Mouse (Mus musculus): ENCODE measurements around the gene Abcb6. TPM values are rescaled to one million over a fixed set of nuclear protein-coding genes. Genes with fewer than 3 reads are reported as not detected.

The Abcb6 gene
- polyA plus RNA-seq, 1 experiment from 2014 or later = 36.8 TPM

DNA sequence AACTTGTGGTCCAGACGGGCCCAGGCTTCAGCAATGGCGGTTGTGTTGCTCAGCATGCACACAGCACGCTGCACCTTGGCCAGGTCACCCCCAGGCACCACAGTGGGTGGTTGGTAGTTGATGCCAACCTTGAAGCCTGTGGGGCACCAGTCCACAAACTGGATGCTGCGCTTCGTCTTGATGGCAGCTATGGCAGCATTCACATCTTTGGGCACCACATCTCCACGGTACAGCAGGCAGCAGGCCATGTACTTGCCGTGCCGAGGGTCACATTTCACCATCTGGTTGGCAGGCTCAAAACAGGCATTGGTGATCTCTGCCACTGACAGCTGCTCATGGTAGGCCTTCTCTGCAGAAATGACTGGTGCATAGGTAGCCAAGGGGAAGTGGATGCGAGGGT, 35.6 kb upstream of the Abcb6 start:
- no peak for DNase-seq (ENCODE audit: low spot score)
- no peak overlapping the region for H3K4me3 ChIP-seq (replicated peaks; ENCODE audit: low read depth, low read length)
- no peak overlapping the region for H3K9ac ChIP-seq (ENCODE audit: low read depth, low read length)
- H3K4me1 ChIP-seq (replicated peaks; ENCODE audit: insufficient read depth, low read length) = peaks cover 18% of the 10 kb centered on the region
- H3K27me3 ChIP-seq (ENCODE audit: insufficient read depth, low read length) = peaks cover 10% of the 10 kb centered on the region; the same call in 1 of the 2 replicates
- no peak for ATAC-seq (replicated peaks; ENCODE audit: low FRiP score, low read depth)
- peak overlapping the region; percentile 18 for H3K4me2 ChIP-seq (ENCODE audit: low read length)
- H3K36me3 ChIP-seq (ENCODE audit: insufficient read depth, low read length) = peaks cover 28% of the 10 kb centered on the region
- H3K27ac ChIP-seq = peak overlapping the region; percentile 85
- 85% methylated on average over 9 of the region's 9 CpGs for WGBS
- no peaks in the 10 kb centered on the region for H3K9me3 ChIP-seq (replicated peaks; ENCODE audit: low read length)
- no peak for TF ChIP-seq CTCF (IDR thresholded peaks at IDR 0.05; ENCODE audit: low read depth)

- no peaks in the 10 kb centered on the region for H3K9me3 ChIP-seq (replicated peaks; ENCODE audit: low read length)
- peaks cover 10% of the 10 kb centered on the region; the same call in 1 of the 2 replicates for H3K27me3 ChIP-seq (ENCODE audit: insufficient read depth, low read length)
- H3K9ac ChIP-seq (ENCODE audit: low read depth, low read length) = no peak overlapping the region
- peaks cover 28% of the 10 kb centered on the region for H3K36me3 ChIP-seq (ENCODE audit: insufficient read depth, low read length)
- peak overlapping the region; percentile 0; the same call in 1 of the 2 replicates for H3K4me2 ChIP-seq (ENCODE audit: low read length)
- peaks cover 19% of the 10 kb centered on the region for H3K4me1 ChIP-seq (replicated peaks; ENCODE audit: insufficient read depth, low read length)
- ATAC-seq (replicated peaks; ENCODE audit: low FRiP score, low read depth) (no peak), DNase-seq (ENCODE audit: low spot score) (no peak)
- H3K27ac ChIP-seq = peak overlapping the region; percentile 85
- no peak overlapping the region for H3K4me3 ChIP-seq (replicated peaks; ENCODE audit: low read depth, low read length)
- TF ChIP-seq CTCF (IDR thresholded peaks at IDR 0.05; ENCODE audit: low read depth) = no peak
- 61% methylated on average over 5 of the region's 5 CpGs for WGBS
These were observed 34.7 kb upstream of the Abcb6 start for GRCm38 (mm10) chr1:75214886-75215285.

DNA sequence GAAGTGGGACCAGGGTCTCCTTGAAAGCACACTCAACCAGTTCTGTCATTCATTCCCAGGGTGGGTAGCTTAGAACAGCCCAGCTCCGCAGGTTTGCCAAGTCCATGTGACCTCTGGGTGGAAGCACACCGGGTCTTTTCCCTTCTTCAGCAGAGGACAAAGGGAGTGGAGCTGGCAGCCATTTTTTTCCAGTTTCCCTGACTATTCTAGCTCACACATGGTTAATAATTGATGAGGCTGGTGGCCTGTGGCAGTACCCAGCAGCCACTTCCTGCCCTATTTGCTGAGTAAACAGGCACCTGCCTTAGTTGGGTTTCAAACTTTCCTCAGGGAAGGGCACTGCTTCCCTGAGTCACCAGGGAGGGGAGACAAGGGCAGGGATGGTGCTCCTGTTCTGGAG, 34.2 kb upstream of the Abcb6 start:
- no peak overlapping the region for H3K4me3 ChIP-seq (replicated peaks; ENCODE audit: low read depth, low read length)
- H3K27me3 ChIP-seq (ENCODE audit: insufficient read depth, low read length) = 0 out of 2 replicates have a peak, but pooled peaks cover 6% of the 10 kb centered on the region
- H3K36me3 ChIP-seq (ENCODE audit: insufficient read depth, low read length) = peaks cover 28% of the 10 kb centered on the region
- peak; percentile 81 for ATAC-seq (replicated peaks; ENCODE audit: low FRiP score, low read depth)
- peaks cover 20% of the 10 kb centered on the region for H3K4me1 ChIP-seq (replicated peaks; ENCODE audit: insufficient read depth, low read length)
- 55% methylated on average over 2 of the region's 2 CpGs for WGBS
- H3K4me2 ChIP-seq (ENCODE audit: low read length) = peak overlapping the region; percentile 0; the same call in 1 of the 2 replicates
- no peak overlapping the region for H3K9ac ChIP-seq (ENCODE audit: low read depth, low read length)
- H3K27ac ChIP-seq = peak overlapping the region; percentile 85
- H3K9me3 ChIP-seq (replicated peaks; ENCODE audit: low read length) = no peaks in the 10 kb centered on the region
- no peak for TF ChIP-seq CTCF (IDR thresholded peaks at IDR 0.05; ENCODE audit: low read depth)
- DNase-seq (ENCODE audit: low spot score) = peak; percentile 68

GRCm38 (mm10) chr1:75213096-75213495, 32.9 kb upstream of the Abcb6 start:
- Histone ChIP-seq H3K4me1 (replicated peaks; ENCODE audit: insufficient read depth, low read length) (peaks cover 15% of the 10 kb centered on the region), H3K36me3 (ENCODE audit: insufficient read depth, low read length) (peaks cover 28% of the 10 kb centered on the region), H3K4me2 (ENCODE audit: low read length) (no peak overlapping the region), H3K4me3 (replicated peaks; ENCODE audit: low read depth, low read length) (no peak overlapping the region), H3K27me3 (ENCODE audit: insufficient read depth, low read length) (no peaks in the 10 kb centered on the region), H3K9ac (ENCODE audit: low read depth, low read length) (no peak overlapping the region), H3K9me3 (replicated peaks; ENCODE audit: low read length) (no peaks in the 10 kb centered on the region), H3K27ac (peak overlapping the region; percentile 85; the same call in 1 of the 2 replicates)
- ATAC-seq (replicated peaks; ENCODE audit: low FRiP score, low read depth) = no peak
- 85% methylated on average over 7 of the region's 7 CpGs for WGBS
- no peak for DNase-seq (ENCODE audit: low spot score)
- TF ChIP-seq CTCF (IDR thresholded peaks at IDR 0.05; ENCODE audit: low read depth) = no peak

DNA sequence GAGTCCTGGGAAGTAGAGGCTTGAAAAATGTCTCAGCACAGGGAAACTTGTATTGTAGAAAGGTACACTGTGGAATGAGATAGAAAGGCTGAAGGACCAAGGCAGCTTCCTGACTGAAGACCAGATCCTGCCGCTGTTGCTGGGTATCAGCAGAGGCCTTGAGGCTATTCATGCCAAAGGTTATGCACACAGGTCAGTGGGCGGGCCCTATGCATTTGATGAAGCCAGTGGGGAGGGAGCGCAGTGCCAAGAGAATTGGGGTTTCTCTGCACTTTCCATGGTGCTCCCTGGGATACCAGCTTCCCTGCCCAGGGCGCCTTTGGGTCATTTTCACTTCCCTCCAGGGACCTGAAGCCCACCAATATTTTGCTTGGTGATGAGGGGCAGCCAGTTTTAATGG, 32.4 kb upstream of the Abcb6 start:
- DNase-seq (ENCODE audit: low spot score) (no peak), ATAC-seq (replicated peaks; ENCODE audit: low FRiP score, low read depth) (no peak)

DNA sequence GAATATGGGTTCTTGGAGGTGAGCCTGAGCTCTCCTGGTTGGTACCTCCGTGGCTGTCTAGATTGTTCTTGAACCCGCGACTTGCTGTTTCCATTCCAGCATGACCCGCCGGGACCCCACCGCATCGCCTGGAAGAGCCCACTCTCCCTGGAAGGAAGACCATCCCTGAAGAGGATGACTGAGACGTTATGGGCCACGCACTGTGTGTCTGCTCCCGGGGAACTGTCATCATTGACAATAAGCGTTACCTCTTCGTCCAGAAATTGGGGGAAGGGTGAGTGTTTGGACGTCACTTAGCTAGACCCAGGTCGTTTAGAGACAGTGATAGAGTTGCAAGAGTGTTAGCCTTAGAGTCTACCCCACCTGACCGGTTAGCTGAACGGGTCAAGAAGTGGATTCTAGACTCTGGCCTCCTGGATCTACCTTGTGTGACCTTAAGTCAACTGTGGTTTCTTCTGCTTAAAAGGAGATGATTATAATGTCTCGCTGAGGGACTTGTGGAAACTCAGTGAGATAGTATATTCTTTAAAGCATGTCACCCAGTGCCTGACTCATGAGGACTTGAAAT, 31.0 kb upstream of the Abcb6 start:
- Histone ChIP-seq H3K36me3 (ENCODE audit: insufficient read depth, low read length) (peaks cover 28% of the 10 kb centered on the region), H3K27ac (peak overlapping the region; percentile 65; the same call in 1 of the 2 replicates), H3K9me3 (replicated peaks; ENCODE audit: low read length) (no peaks in the 10 kb centered on the region), H3K4me1 (replicated peaks; ENCODE audit: insufficient read depth, low read length) (peaks cover 15% of the 10 kb centered on the region), H3K9ac (ENCODE audit: low read depth, low read length) (peak overlapping the region; percentile 87), H3K4me2 (ENCODE audit: low read length) (peak overlapping the region; percentile 92), H3K27me3 (ENCODE audit: insufficient read depth, low read length) (no peaks in the 10 kb centered on the region), H3K4me3 (replicated peaks; ENCODE audit: low read depth, low read length) (peak overlapping the region; percentile 71)
- ATAC-seq (replicated peaks; ENCODE audit: low FRiP score, low read depth) (no peak), DNase-seq (ENCODE audit: low spot score) (no peak)
- TF ChIP-seq CTCF (IDR thresholded peaks at IDR 0.05; ENCODE audit: low read depth) = no peak
- 12% methylated on average over 17 of the region's 17 CpGs for WGBS

More for the DNA sequence above, 32.4 kb upstream of the Abcb6 start:
- no peak overlapping the region for H3K4me3 ChIP-seq (replicated peaks; ENCODE audit: low read depth, low read length)
- H3K4me1 ChIP-seq (replicated peaks; ENCODE audit: insufficient read depth, low read length) = peaks cover 15% of the 10 kb centered on the region
- TF ChIP-seq CTCF (IDR thresholded peaks at IDR 0.05; ENCODE audit: low read depth) = no peak
- H3K4me2 ChIP-seq (ENCODE audit: low read length) = no peak overlapping the region
- no peaks in the 10 kb centered on the region for H3K27me3 ChIP-seq (ENCODE audit: insufficient read depth, low read length)
- no peak overlapping the region for H3K9ac ChIP-seq (ENCODE audit: low read depth, low read length)
- 77% methylated on average over 4 of the region's 4 CpGs for WGBS
- H3K9me3 ChIP-seq (replicated peaks; ENCODE audit: low read length) = no peaks in the 10 kb centered on the region
- H3K36me3 ChIP-seq (ENCODE audit: insufficient read depth, low read length) = peaks cover 28% of the 10 kb centered on the region
- H3K27ac ChIP-seq = 0 out of 2 replicates have a peak overlapping the region, but pooled peaks have one; percentile 85
